Mouse (Mus musculus) bone marrow, adult 2 months (tissue): ENCODE data around the gene Gnmt. TPM values are rescaled to one million over a fixed set of nuclear protein-coding genes. Genes with fewer than 3 reads are reported as not detected.
A peak's percentile ranks its signal among the peaks of the same experiment; 100 is the strongest.

Experiments used
- H3K27ac ChIP-seq: fragments of 200-500 bp; 2 replicates; pipeline ENCODE4 v1.5.1; 2012; ENCODE audit warnings: low read depth, mild to moderate bottlenecking, control low read depth, inconsistent platforms, low read length; ENCODE audit not compliant: control insufficient read depth, poor library complexity, insufficient read depth
- H3K4me1 ChIP-seq: fragments of 200-500 bp; 2 replicates; pipeline ENCODE4 v1.6.1; 2011; ENCODE audit warnings: low read length; ENCODE audit not compliant: control insufficient read depth, insufficient read depth
- H3K4me3 ChIP-seq: fragments of 200-500 bp; replicated peaks from 2 replicates; pipeline ENCODE3; 2011; ENCODE audit warnings: mild to moderate bottlenecking, low read depth, low read length, control low read depth; ENCODE audit not compliant: control insufficient read depth
- CTCF ChIP-seq: fragments of 200-500 bp; IDR thresholded peaks from 2 replicates; pipeline ENCODE4 v1.5.1; 2011; ENCODE audit warnings: low read length, control low read depth; ENCODE audit not compliant: control insufficient read depth, insufficient read depth
- POLR2A ChIP-seq: fragments of 200-500 bp; IDR thresholded peaks from 2 replicates; pipeline ENCODE4 v1.6.1; 2011; ENCODE audit warnings: low read depth, mild to moderate bottlenecking, control low read depth, low read length, borderline replicate concordance; ENCODE audit not compliant: control insufficient read depth
- WGBS: fragments of 180-500 bp; shearing (Covaris S2); methylation state at CpG from one replicate; pipeline ENCODE4 v1.1.7; 2018; 5-methylcytosine and 5-hydroxymethylcytosine counted together
- polyA plus RNA-seq: library from polyadenylated mRNA; stranded (reverse); fragments of >200 nt; gene quantifications from 2 replicates; pipeline ENCODE4 v1.2.4, GENCODE M21; 2011; ENCODE audit warnings: low replicate concordance; ENCODE audit not compliant: missing spikeins, insufficient read depth, insufficient read length

The Gnmt gene
- polyA plus RNA-seq, 1 experiment = 2.9 TPM

- Histone ChIP-seq H3K4me1 (no peaks in the 10 kb centered on the region; the same call in 1 of the 2 replicates), H3K4me3 (peak overlapping the region; percentile 70), H3K27ac (peak overlapping the region; percentile 89)
- 51% methylated on average over 4 of the region's 4 CpGs for WGBS
- no peak for TF ChIP-seq CTCF
- no peak for TF ChIP-seq POLR2A
Measured at GRCm38 (mm10) chr17:46750580-46750979, 21.6 kb upstream of the Gnmt start.

- Histone ChIP-seq H3K27ac (no peak overlapping the region), H3K4me1 (no peaks in the 10 kb centered on the region; the same call in 1 of the 2 replicates), H3K4me3 (no peak overlapping the region)
- TF ChIP-seq POLR2A = no peak
- no peak for TF ChIP-seq CTCF
- 72% methylated on average over 5 of the region's 5 CpGs for WGBS
Measured at GRCm38 (mm10) chr17:46749282-46749681, 20.3 kb upstream of the Gnmt start.

DNA sequence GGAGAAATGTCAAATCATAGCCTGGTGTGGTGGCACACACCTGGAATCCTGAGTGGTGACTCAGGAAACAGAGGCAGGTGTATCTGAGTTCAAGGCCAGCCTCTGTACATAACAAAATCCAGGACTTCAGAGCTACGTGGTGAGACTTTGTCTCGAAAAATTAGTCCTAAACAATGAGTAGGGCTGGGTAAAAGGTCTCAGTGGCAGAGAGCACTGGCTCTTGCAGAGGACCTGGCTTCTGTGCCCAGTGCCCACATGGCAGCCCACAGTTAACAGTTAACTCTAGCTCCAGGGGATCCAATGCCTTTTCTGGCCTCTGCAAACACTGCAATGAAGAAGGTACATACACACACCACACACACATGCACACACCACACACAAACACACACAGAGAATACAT is 18.8 kb upstream of the Gnmt start:
- no peak overlapping the region for H3K27ac ChIP-seq
- 91% methylated on average over 2 of the region's 2 CpGs for WGBS

GRCm38 (mm10) chr17:46747234-46747633 is 18.3 kb upstream of the Gnmt start:
- H3K4me1 ChIP-seq = no peaks in the 10 kb centered on the region; the same call in 1 of the 2 replicates
- H3K4me3 ChIP-seq = no peak overlapping the region
- WGBS = 46% methylated on average over 8 of the region's 8 CpGs
- no peak overlapping the region for H3K27ac ChIP-seq
- no peak for TF ChIP-seq POLR2A
- no peak for TF ChIP-seq CTCF

More for the DNA sequence above, 18.8 kb upstream of the Gnmt start:
- H3K4me3 ChIP-seq = no peak overlapping the region
- no peaks in the 10 kb centered on the region; the same call in 1 of the 2 replicates for H3K4me1 ChIP-seq
- TF ChIP-seq CTCF (no peak), POLR2A (no peak)

DNA sequence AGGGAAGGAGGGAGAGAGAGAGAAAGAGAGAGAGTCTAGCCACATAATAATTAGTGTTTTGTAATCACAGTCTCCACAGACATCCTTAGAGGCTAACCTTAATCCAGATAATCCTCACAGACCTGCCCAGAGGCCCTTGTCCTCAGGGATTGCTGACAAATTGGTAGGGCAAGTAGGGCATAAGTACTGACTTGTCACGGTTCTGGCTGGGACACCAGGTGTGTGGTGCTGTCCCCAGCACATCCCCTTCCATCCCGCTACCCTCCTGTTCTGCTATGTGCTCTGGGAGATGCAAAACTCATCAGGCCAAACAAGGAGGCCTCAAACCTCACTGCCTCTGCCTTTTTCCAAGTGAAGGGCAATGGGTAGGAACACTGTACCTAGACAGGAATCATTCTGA is 16.5 kb upstream of the Gnmt start:
- no peaks in the 10 kb centered on the region; the same call in 1 of the 2 replicates for H3K4me1 ChIP-seq
- 87% methylated on average over 2 of the region's 2 CpGs for WGBS
- no peak overlapping the region for H3K4me3 ChIP-seq
- no peak for TF ChIP-seq CTCF
- TF ChIP-seq POLR2A = no peak
- H3K27ac ChIP-seq = no peak overlapping the region

GRCm38 (mm10) chr17:46742986-46743385 is 14.0 kb upstream of the Gnmt start:
- Histone ChIP-seq H3K4me3 (no peak overlapping the region), H3K4me1 (no peaks in the 10 kb centered on the region), H3K27ac (no peak overlapping the region)
- WGBS = 89% methylated on average over 9 of the region's 9 CpGs
- TF ChIP-seq CTCF = no peak
- no peak for TF ChIP-seq POLR2A

- Histone ChIP-seq H3K27ac (no peak overlapping the region), H3K4me1 (no peaks in the 10 kb centered on the region), H3K4me3 (no peak overlapping the region)
- TF ChIP-seq POLR2A = no peak
- no peak for TF ChIP-seq CTCF
- 74% methylated on average over 6 of the region's 6 CpGs for WGBS
Measured at GRCm38 (mm10) chr17:46741305-46741704, 12.3 kb upstream of the Gnmt start.

- TF ChIP-seq CTCF = peak; percentile 72
- no peak for TF ChIP-seq POLR2A
- H3K27ac ChIP-seq = no peak overlapping the region
- no peak overlapping the region for H3K4me3 ChIP-seq
- H3K4me1 ChIP-seq = no peaks in the 10 kb centered on the region
- WGBS = 73% methylated on average over 10 of the region's 10 CpGs
Measured at GRCm38 (mm10) chr17:46736160-46736559, 7.2 kb upstream of the Gnmt start.

GRCm38 (mm10) chr17:46735287-46735686 is 6.3 kb upstream of the Gnmt start:
- Histone ChIP-seq H3K4me3 (no peak overlapping the region), H3K4me1 (no peaks in the 10 kb centered on the region), H3K27ac (no peak overlapping the region)
- no peak for TF ChIP-seq CTCF
- TF ChIP-seq POLR2A = no peak
- 83% methylated on average over 7 of the region's 7 CpGs for WGBS
